Mouse (Mus musculus): ENCODE measurements around the gene Ryr2.

- TF ChIP-seq CTCF (IDR thresholded peaks at IDR 0.05; ENCODE audit: low read depth, low read length) (no peak), POLR2AphosphoS5 (IDR thresholded peaks at IDR 0.05; ENCODE audit: insufficient replicate concordance, low read depth, low read length) (no peak)
Observed at GRCm38 (mm10) chr13:12108955-12109354, 2.2 kb upstream of the Ryr2 start.

All from G1E (cell line).